Mouse (Mus musculus): ENCODE measurements around the gene Gm49333. TPM values are rescaled to one million over a fixed set of nuclear protein-coding genes. Genes with fewer than 3 reads are reported as not detected.

Gene Gm49333
- not detected in 2 replicates for total RNA-seq (2021)
- long read RNA-seq, experiment 1, partial matches to known transcripts = 1 of 3 reads
- long read RNA-seq, experiment 1, other reads (novel, unspliced or antisense) = 2 of 3 reads
- long read RNA-seq, experiment 2, partial matches to known transcripts = 1 of 5 reads
- long read RNA-seq, experiment 2, other reads (novel, unspliced or antisense) = 4 of 5 reads

DNA sequence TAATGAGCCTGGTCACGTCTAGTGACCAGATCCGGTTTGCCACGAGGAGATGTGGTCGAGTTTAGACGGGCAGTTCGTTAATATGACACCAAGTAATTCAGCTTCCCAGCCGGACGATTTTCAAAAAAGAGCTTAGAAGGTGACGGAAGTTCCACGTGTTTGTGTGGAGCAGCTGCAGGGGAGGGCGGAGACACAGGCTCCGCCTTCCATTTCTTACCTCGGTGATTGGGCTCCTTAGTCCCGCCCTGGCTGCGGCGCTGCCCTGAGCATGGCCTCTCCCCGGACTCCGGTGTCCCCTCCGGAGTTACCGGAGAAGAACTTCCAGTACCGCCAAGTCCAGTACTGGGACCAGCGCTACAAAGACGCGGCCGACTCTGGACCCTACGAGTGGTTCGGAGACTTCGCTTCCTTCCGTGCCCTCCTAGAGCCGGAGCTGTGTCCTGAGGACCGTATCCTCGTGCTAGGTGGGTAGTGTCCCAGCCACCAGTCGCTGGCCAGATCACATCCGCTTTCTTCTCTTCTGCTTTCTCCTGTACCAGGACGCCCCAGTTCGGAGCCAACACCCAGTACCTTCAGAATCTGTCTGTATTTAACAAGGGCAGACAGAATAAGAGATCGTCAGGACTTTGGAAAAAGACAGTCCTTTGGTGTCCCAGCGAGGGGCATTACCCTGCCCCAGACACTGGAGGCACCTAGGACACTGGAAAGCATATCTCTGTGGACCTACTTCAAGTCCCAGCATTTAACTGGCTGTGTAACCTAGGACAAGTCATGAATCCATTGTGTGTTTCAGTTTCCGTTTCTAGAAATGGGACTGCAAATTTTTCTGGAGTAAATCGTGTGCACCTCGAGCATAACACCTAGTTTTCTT is at the start of gene Gm49333, which contains the start of the genes Eef1akmt4 and Alg3:
Gene Gm49333, plus strand, starts transcription at position 254 of the 871 bp plus-strand sequence.
Gene Eef1akmt4, plus strand, starts transcription at position 237 of the 871 bp plus-strand sequence.
Gene Alg3, minus strand, starts transcription at position 379 of the 871 bp plus-strand sequence.
- peak; percentile 94 for DNase-seq

DNA sequence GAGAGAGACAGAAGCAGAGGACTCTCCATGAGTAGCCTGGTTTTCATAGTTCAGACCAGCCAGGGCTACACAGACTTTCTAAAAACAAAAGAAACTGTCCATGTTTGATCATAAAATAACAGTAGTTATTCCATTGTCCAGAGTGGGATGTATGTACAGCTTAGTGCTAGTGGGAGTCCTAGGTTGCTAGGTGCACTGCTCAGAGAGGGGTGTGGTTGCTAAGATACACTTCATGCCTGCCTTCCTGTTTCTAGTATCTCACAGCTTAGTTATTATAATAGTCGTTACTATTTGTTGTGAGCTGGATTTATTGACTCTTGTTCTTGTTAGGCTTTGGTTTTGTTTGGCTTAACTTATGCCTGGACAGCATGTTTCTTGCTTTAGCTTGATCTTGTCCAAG is 46.3 kb upstream of the Gm49333 start:
- DNase-seq = no peak

DNA sequence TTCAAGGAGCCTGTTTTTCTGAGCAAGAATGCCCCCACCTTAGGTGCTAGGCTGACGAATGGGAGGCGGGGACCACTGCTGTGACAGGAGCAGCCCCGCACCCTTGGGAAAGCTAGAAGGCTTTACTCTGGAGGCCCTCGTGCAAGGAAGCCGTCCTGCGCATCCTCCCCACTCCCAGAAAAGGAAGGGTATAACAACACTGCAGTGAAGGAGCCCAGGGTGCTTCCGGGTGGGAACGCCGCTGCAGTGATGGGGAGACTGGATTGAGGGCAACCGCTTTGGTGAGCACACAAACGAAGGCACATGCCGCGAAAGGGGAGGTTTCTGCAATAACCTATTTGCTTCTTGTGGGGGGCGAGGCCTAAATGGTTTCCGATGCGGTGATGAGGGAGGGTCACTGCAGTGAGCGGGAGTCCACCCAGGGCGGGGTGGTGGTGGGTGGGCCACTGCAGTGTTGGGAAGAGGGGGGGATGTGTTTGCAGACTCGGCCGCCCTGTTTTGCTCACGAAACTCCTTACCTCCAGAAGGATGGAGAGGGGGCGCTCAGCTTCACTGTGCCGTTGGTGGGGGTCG is 22.0 kb upstream of the Gm49333 start, which contains the start of gene Vwa5b2:
Gene Vwa5b2, plus strand, starts transcription at position 106 of the 573 bp plus-strand sequence.
- DNase-seq = no peak

DNA sequence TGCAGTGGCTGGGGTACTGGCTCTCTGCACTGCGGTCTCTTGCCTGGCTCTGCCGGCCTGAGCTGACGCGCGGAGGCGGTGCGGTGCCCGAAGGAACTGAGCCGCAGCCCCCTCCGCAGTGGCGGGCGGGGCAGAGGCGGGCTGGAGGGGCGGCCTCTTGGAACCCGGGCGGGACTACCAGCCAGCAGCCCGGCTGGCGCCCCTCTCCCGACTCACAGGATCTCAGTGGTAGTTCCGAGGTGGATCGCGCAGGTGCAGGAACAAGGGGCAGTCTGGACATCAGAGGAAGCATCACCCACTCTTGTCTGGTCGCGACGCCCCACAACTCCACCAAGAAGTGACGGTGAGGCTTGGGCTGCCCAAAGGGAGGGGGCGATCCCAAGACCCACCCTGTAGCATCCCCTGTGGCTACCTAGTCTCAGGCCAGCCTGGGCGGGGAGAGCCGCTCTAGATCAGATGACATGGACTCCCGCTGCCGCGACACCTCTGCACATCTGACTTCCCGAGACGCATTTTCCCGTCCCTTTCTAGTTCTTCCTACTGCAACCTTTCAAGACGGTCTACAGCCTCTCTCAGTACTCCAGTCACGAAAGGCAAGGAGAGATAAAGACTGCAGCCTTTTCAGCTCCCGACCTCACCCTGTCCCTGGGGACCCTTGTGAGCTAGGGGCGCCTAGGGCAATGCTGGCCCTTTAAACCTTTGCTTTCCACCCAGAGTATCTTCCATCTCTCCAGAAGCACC is 21.3 kb upstream of the Gm49333 start:
- DNase-seq = peak; percentile 45

DNA sequence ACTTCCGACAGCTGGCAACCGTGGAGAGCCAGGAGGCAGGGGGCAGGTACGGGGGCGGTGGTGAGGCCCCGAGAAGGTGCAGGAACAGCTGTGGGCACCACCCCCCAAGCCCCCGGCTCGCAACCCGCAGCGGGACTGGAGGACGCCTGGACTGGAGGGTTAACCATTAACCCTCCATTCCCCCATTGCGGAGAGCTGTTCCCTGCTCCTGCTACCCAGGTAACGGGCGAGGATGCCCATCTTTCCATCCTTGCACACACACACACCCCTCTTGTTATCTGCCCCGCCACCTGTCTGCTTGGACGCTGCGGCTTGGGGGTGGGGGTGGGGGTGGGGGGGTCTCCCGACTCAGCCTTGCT is 20.8 kb upstream of the Gm49333 start:
- no peak for DNase-seq

DNA sequence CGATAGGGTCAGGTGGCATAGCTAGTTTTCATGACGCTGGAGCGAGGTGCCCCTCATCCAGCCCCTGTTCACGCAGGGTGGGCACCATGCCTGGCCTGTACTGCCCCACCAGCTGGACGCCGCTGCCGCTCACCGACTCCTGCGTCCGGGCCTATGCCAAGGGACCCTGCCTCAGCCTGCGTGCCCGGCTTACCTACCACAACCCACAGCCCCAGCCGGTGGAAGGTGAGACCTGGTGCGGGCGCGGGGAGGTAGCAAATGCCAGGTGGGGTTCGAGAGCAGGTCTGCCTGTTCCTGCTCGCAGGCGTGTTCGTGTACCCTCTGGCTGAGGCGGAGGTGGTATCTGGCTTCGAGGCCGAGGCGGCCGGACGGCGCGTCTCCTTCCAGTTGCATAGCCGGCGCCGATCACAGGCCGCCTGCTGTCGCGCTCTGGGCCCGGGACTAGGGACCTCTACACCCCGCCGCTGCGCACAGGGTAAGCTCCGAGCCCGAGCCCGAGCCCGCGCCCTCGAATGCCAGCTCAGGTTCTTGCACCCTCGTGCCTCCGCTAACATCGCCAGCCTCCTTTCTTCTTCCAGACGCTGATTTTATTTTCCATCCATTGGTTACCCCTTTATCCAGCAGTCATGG is 20.2 kb upstream of the Gm49333 start:
- peak; percentile 12 for DNase-seq

DNA sequence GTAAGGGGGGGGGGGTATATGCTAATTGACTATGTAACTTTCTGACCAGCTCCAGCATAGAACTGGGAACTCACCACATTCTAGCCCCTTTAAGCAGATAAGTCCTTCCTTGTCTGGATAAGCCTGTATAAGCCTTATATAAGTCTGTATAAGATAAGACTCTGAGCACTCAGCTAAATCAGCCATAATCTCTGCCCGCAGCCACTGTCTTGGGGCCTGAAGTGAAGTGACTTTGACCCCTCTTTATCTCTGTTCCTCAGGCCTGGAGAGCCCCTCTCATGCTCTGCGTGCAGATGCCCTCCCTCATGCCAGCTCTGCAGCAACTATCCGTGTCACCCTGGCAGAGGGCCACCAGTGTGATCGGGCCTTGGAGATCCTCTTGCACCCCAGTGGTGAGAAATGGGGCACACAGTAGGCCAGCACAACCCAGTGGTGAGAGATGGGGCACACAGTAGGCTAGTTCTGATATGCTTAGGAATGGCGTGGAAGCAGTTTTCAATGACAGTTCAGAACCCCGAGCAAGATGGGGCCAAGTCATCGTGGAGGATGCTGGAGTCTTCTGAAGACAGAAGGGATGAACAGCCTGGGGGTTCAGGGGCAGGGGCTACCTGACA is 16.2 kb upstream of the Gm49333 start:
- no peak for DNase-seq

DNA sequence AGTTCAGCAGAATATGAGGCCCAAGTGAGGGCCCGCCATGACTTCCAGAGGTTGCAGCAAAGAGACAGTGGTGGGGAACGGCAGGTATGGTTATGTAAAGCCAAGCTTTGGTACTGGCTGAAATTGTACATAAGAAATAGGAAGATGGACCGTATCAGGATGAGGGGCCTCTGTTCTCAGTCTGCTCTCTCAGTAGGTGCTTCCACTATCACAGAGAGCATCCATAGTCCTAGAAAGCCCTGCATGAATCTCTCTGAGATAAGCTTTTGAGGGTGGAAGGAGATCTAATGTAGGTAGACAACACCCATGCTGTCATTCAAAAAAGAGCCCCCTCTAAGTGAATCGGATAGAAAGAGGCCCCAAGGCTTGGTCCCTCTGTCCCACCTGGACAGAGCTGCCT is 15.7 kb upstream of the Gm49333 start:
- DNase-seq = no peak

DNA sequence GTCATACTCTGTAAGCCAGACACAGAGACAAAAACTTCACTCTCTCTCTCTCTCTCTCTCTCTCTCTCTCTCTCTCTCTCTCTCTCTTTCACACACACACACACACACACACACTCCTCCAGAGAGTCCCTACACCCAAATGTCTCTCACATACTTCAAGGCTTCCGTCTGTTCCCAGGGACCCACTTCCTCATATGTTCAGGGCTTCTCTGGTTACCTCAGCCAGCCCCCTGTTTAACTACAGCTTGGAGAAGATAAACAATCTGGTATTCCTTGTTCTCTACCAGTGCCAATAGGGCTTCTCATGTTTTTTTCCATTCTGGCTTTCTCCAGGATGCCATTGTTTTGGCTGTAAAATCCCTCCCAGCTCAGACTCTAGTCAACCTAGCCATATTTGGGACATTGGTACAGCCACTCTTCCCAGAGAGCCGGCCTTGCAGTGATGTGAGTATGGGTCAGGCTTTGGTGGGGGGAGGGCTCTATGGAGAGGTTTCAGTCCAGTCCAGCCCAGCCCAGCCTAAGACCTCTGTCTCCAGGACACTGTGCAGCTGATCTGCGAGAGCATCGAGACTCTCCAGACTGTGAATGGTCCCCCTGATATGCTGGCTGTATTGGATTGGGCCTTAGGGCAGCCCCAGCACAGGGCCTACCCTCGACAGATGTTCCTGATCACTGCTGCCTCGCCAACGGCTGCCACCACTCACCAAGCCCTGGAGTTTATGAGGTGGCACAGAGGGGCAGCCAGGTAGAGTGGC is 14.5 kb upstream of the Gm49333 start:
- DNase-seq = no peak

DNA sequence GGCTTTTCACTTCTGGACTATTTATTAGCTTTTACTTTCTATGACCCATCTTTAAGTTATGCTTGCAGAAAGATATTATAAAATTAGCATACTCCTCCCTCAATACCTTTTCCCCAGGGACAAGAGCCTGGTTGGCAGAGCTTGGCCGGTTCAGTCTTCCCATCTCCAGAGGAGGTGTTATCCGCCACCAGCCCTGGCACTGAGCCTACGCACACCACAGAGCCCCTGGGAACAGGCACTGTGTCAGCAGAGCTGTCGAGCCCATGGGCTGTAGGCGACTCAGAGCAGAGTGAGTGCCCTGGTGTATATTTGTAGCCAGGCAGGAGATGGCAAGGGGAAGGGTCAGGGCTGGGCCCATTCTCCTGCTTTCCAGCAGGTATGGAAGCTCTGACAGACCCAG is 10.9 kb upstream of the Gm49333 start:
- DNase-seq = no peak

DNA sequence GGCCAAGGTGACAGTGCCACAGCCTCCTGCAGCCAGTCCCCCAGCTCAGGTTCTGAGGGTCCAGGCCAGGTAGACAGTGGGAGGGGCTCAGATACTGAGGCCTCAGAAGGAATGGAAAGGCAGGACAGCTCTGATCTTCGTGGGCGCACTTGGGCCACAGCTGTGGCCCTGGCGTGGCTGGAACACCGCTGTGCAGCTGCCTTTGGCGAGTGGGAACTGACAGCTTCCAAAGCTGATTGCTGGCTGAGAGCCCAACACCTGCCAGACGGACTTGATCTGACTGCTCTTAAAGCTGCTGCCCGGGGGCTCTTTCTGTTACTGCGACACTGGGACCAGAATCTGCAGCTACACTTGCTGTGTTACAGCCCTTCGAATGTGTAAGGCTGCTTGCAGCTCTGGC is 6.7 kb upstream of the Gm49333 start:
- DNase-seq = no peak

DNA sequence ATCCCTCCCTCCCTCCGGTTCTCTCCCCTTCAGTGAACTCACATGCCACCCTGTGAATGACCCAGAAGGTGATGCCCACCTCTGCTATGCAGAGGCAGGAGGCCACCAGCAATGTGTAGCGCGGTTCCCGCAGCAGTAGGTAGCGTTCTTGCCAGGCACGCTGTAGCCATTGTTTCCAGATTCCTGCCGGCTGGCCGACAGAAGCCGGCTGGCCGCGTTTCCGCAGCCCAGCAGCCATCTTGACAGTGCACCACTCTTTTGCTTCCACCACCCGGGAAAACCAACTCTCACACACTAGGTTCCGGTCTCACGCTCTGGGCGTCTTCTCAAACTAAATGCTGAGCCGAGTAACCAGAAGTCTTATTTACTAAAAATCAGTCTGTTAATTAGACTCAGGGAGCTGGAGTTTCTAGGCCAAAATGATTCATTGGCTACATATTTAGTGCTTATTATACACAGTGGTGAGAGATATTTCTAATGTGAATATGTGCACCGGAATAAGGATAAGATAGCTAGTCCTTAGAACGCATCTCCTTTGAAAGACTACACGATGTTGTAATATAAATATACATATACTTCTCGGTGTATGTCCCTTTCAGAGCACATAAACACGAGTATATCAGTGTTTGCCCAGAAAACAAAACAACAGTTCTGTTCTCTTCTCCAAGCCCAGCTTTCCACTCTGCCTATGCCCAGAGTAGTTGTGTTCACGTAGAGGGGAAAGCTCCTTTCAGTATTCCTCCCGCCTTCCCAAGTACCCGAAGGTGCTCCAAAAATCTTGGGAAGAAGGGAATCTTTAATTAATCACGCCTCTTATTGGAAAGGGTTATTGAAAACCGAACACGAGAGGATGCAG is 681 bp upstream of the Gm49333 start:
- peak; percentile 85 for DNase-seq

DNA sequence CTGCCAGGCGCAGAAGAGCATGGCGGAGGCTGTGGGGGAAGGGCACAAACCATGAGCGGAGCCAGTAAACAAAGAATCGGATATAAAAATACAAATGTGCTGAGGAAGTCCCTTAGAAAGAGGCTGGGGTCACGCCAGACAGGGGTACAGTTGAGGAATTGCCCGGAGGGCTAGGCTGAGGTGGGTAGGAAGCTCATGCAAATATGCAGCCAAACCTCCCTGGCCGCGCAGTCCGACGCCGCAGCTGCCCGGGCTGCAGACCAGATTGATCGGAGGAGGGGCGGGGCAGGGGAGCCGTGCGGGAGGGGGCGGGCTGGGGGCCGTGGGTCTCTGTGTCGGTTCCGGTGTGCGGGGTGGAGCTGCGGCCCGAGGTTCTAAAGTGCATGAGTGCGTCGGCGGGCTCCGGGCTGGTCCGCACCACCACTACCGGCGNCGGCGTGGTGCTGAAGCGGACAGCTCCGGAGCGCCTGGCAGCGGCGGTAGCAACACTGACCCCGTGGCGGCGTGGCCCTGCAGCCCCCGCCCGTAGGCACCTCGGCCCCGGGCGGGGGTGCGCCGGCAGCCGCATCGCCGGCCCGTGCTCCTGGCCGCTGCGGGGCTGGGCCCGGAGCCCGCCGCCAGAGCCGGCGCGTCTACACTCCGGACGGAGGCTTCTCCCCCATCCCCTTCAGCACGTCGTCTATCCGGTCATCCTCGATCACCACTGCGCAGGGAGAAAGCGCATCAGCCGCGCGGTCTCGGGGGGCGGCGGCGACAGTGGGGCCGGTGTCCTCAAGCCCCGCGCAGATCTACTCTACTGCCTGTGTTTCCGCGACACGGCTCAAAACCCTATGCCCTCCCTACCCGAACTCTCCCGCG is 8.4 kb downstream of the Gm49333 start:
- peak; percentile 62 for DNase-seq

DNA sequence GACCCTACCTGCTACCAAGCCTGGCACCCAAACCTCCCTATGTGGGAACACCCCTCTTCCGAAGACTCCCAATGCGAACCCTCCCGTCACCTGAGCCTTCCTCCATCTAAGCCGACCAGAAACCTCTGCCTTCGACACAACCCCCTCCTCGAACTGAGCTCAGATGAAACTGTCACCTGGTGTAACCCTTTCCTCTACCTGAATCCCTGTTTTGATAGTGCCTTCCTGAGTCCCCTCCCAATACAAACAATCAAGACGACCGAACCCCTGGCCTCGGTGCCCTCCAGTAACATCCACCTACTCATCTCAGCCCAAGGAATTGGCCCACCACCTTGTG is 9.0 kb downstream of the Gm49333 start:
- peak; percentile 16 for DNase-seq

DNA sequence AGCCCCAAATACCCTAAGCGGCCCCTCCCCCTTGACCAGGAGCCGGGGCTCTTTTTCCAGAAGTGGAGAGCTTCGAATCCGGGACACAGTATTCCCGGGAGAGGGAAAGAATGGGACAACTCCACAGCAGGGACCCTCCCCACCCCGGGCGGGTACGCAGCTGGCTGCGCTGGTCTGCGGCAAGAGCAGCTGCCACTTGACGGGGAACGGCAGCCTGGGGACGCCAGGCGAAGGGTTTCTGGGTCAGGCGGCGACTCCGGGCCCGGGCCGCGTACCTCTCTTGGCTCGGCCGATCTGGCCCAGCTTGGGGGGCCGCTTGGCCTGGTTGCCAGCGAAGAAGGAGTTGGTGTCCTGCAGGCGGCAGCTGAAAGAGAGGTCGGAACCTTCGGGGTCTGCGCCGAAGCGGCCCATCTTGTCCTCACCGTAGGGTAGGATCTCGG is 9.4 kb downstream of the Gm49333 start:
- DNase-seq = peak; percentile 24

DNA sequence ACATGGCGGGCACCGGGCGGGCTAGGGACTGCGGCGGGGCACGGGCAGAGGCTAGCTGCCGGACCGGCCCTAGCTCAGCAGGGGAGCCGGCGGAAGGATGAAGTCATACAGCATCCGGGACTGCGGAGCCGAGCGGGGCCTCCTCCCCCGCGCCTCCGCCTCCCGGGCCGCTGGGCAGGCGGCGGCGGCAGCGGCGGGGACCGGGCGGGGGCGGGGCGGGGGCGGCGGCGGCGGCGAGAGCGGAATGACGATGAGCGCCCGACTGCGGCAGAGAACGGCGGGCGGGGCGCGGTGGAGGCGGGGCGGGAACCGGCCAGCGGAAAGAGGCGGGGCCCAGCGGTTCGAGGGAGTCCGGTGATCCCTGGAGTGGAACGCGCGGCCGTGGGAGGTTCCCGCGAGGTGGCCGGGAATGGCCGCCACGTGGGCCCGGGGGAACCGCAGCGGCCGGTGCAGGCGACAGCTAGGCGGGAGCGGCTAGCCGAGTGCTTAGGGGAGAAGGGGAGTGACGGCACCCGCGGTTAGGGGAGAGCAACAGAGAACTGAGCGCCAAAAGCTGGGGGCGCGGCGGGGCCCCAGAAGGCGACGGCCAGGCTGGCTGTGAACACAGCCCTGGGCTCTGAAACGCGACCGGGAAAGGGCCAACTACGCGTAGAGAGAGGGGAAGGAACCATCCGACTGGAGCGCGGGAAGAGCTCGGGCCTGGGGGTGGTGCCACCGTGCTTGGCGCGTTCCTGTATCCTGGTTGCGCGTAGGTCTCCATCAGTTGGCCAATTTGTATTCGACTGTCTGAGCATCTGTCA is 10.0 kb downstream of the Gm49333 start, which contains the start of gene Camk2n2:
Gene Camk2n2, minus strand, starts transcription at position 97 of the 800 bp plus-strand sequence.
- peak; percentile 80 for DNase-seq

DNA sequence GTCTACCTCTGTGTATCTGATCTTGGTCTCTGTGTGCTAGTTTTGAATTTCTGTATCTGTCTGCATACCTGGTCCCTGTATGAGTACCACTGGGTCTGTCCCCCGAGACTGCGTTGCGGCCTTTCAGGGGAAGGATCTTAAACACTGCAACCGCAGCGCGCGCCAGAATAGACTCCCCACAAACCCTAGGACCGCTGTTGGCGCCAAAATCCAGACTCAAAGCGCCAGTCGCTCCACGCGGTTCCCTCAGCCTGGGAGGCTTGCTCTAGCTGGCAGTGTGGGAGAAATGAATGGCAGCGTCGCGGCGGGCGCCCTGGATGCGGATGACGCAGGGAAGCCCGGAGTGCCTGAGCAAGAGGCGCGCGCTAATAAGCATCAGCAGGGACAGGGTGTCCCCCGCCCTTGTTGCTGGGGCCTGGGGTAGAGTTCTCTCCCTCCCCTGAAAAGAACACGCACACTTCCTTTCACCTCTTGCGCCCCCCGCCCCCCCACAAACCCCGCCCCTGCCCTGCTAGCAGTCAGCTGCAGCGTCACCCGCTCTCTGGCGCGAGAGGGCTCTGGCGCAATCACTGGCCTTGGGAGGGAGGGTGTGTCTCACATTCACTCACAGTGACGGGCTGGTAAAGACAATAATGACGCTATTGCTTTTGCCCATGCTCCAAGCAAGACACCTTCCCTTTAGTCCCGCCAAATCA is 10.7 kb downstream of the Gm49333 start:
- peak; percentile 93 for DNase-seq

All from adrenal gland, postnatal 14 days (tissue).